ENCODE assay signal across 8 mouse cellular contexts in genomic region chr6:86438272-86439118, GRCm38 (mm10). TPM values are rescaled to one million over a fixed set of nuclear protein-coding genes. Genes with fewer than 3 reads are reported as not detected.
DNase-seq lines count a peak whose midpoint lies in the region; ATAC-seq lines count a peak whose summit lies in the region.

C87436 (plus strand) TSS chr6:86438374.

- H3K4me3 ChIP-seq in forebrain, embryonic 14.5 days (ENCODE audit: low read depth, low read length): peak within 1 kb of the TSS; percentile 83
- H3K4me3 ChIP-seq in neural tube, embryonic 15.5 days (replicated peaks): peak within 1 kb of the TSS; percentile 85

- DNase-seq in ES-CJ7 (ENCODE audit: low read depth, low spot score): peak; percentile 98
- DNase-seq in cerebellum, adult 11 months: peak; percentile 91
- DNase-seq in forebrain, embryonic 14.5 days (ENCODE audit: low spot score): peak; percentile 97
- peak; percentile 92 to 95 for DNase-seq in heart, postnatal 14 days
- DNase-seq in layer of hippocampus, adult 11-12 months (ENCODE audit: low spot score): peak; percentile 96
- DNase-seq in lung, adult 18-20 months: peak; percentile 94 to 95
- peak; percentile 94 for DNase-seq in testis, postnatal 14 days (ENCODE audit: low spot score)

- peaks cover 33% of the 10 kb centered on the region for H3K36me3 ChIP-seq in forebrain, embryonic 14.5 days (ENCODE audit: control insufficient read depth, insufficient read depth, low read length)
- H3K36me3 ChIP-seq in neural tube, embryonic 15.5 days: peaks cover 39% of the 10 kb centered on the region

- H3K27ac ChIP-seq in forebrain, embryonic 14.5 days (ENCODE audit: low read depth, low read length): peak within 1 kb of the TSS; percentile 87
- H3K27ac ChIP-seq in neural tube, embryonic 15.5 days (replicated peaks): peak within 1 kb of the TSS; percentile 96

- peak within 1 kb of the TSS; percentile 86 for H3K9ac ChIP-seq in forebrain, embryonic 14.5 days (ENCODE audit: low read length)
- peak within 1 kb of the TSS; percentile 87 for H3K9ac ChIP-seq in neural tube, embryonic 15.5 days (replicated peaks)

- no peaks in the 10 kb centered on the region for H3K9me3 ChIP-seq in forebrain, embryonic 14.5 days (replicated peaks; ENCODE audit: control insufficient read depth, low read length)
- no peaks in the 10 kb centered on the region for H3K9me3 ChIP-seq in neural tube, embryonic 15.5 days (replicated peaks)

- peak within 1 kb of the TSS; percentile 79 for H3K4me2 ChIP-seq in forebrain, embryonic 14.5 days (ENCODE audit: low read length)
- peak within 1 kb of the TSS; percentile 78 for H3K4me2 ChIP-seq in neural tube, embryonic 15.5 days

- intact Hi-C loops in heart, postnatal 14 days (cut with DNase I): loop anchor here (5.0 kb wide), 1 partner anchor 229 kb away; the partner anchor contains the start of gene Mxd1

- H3K4me1 ChIP-seq in forebrain, embryonic 14.5 days (ENCODE audit: control insufficient read depth, insufficient read depth, low read length): no peaks in the 10 kb centered on the region
- H3K4me1 ChIP-seq in neural tube, embryonic 15.5 days: peaks cover 14% of the 10 kb centered on the region

- no peaks in the 10 kb centered on the region for H3K27me3 ChIP-seq in forebrain, embryonic 14.5 days (replicated peaks; ENCODE audit: control insufficient read depth, insufficient read depth, low read length)
- H3K27me3 ChIP-seq in neural tube, embryonic 15.5 days (replicated peaks): no peaks in the 10 kb centered on the region

- peak; percentile 96 for ATAC-seq in forebrain, embryonic 14.5 days
- peak; percentile 96 for ATAC-seq in neural tube, embryonic 15.5 days (ENCODE audit: low FRiP score)

- WGBS in forebrain, embryonic 14.5 days: under 1% methylated on average over 59 of the region's 59 CpGs
- WGBS in neural tube, embryonic 15.5 days: under 1% methylated on average over 59 of the region's 59 CpGs

RNA-seq across cellular contexts. Expression of gene C87436, which starts in this region (rescaled TPM):
- polyA plus RNA-seq in forebrain, embryonic 14.5 days (2014; fragmentation: Nextera tagmentation; extraction: Ambion mirVana): 33.6 and 35.2 TPM in 2 replicates
- total RNA-seq in heart, postnatal 14 days (2021): 10 to 100 TPM; 11.4 to 12.4 TPM
- polyA plus RNA-seq in neural tube, embryonic 15.5 days (2015; fragmentation: Nextera tagmentation; extraction: Ambion mirVana): 22.2 and 25.6 TPM in 2 replicates

Comparison
In these comparisons a context has a peak if more than half of its experiments do, and no peak if none do; other contexts are left out.
1. Peak in every context shown above with its lines: DNase-seq, ATAC-seq, H3K4me3 ChIP-seq and H3K27ac ChIP-seq.